Mouse (Mus musculus): Measurements from ENCODE around the gene Cyp19a1.
A peak's percentile ranks its signal among the peaks of the same experiment; 100 is the strongest.

Cyp19a1 gene

DNA sequence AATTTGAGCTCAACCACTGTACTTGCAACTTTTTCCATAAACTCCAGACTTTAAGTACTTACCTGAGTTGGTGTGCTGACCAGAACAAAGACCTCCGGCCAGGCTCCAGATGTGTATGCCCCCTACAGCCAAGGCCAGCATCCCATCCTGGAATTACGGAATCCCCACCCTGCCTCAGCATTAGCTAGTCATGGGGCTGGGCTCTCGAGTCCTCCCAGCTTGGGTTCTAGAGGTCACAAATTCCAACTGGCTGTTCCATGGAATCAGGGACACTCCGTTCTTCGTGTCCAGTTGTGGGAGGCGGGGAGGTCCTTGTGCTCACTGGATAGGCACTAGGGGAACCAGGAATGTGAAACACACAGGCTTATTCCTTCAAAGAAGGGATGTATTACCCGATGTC is at the start of gene Cyp19a1:
Gene Cyp19a1 (minus strand): TSS at position 101 of the 400 bp plus-strand sequence.
- no peak for DNase-seq

DNA sequence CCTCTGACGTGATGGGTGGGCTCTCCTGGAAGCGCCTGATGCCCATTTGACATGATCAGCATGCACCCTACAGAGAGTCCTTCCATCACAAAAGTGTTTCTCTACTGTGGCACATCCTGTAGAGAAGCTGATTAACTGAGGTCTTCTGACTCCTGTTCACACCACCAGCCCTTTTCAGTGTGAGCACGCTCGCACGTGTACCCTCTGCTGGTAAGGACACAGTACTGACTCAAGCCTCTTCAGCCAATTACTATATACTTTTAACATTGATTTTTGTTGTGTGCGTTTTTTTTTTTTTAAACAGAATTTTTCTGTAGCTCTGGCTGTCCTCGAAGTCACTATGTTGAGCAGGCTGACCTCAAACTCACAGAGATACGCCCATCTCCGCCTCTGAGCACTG is 48.5 kb upstream of the Cyp19a1 start:
- DNase-seq: peak in 1 of 2 experiments; percentile 10

- DNase-seq: no peak
Observed at GRCm38 (mm10) chr9:54308751-54309358, 40.9 kb upstream of the Cyp19a1 start.

DNA sequence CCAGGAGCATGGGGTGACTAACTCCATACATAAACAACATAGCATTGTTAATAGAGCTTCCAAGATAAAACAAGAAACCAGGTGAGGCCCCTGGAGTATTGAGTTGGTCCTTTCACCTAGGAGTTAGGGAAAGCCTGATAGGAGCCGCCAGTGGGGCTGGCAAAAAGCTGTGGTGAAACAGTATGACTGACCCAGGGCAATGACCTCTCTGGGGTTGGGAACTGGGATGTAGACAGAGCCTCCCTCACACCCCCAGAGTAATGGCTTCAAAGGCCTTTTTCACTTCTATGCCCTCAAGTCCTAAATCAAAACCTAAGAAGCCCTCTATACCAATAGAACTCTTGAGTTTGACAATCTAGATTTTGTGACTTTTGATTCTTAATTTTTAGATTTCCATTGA is 40.3 kb upstream of the Cyp19a1 start:
- DNase-seq: no peak

DNA sequence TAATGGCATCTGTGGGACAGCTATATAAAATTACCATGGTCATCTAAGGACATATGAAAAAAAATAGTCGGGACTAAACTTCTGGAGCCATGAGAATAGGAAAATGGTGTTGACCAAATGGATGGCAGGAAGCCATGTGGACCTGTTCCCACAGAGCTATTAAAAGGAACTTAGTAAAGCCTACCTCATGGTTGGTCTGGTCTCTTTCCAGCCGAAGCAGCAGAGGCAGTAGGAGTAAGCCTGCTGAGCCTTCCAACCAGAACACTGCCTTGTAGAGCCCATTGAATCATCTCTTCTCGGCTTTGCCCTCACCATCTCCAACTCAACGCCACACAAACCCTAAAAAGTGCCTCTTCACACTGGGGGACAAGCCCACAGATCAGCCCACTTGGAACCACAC is 33.3 kb upstream of the Cyp19a1 start:
- DNase-seq: peak; percentile 68 to 73

GRCm38 (mm10) chr9:54299792-54300191 is 31.9 kb upstream of the Cyp19a1 start:
- DNase-seq: no peak

DNA sequence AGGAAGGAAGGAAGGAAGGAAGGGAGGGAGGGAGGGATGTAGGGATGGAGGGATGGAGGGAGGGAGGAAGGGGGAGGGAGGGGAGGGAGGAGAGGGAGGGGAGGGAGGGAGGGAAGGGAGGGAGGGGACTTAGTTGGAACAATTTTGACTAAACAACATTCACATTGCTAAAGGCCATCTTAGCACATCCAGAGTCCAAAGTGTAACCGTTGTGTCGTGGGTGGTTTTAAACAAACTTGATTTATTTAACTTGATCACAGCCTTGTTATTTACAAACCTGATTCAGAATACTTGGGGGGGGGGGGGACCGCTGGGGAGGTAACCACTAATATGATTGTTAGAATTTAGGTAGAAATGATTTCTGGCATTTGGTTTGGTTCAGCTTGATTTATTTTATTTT is 31.5 kb upstream of the Cyp19a1 start:
- DNase-seq: no peak

GRCm38 (mm10) chr9:54287804-54288203 is 19.9 kb upstream of the Cyp19a1 start:
- DNase-seq: no peak

- DNase-seq: peak; percentile 48 to 49
Observed at GRCm38 (mm10) chr9:54286331-54286987, 18.5 kb upstream of the Cyp19a1 start, which contains the start of gene Gldn. Gene Gldn (plus strand): TSS chr9:54286486.

DNA sequence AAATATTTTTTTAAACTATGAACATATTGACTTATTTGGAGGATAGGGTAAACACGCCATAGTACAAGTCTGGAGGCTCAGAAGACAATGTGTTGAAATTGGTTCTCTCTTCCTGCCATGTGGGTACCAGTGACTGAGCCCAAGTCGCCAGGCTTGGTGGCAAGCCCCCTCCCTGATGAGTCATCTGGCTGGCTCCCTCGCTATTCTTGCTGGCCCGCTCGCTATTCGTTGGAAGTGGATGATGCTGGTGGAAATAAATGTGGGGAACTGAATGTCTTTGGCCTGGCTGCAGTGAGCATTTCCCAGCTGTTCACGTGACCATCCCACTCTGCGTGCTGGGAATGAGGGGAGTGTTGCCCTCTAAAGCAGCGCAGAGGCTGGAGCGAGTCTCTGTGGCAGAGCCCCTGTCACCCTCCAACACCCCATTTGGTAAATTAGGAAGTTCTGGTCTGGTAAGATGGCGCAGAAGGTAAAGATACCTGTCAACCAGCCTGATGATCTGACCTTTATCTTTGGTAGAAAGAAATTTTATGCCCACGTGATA is 11.2 kb upstream of the Cyp19a1 start:
- peak; percentile 31 to 51 for DNase-seq

DNA sequence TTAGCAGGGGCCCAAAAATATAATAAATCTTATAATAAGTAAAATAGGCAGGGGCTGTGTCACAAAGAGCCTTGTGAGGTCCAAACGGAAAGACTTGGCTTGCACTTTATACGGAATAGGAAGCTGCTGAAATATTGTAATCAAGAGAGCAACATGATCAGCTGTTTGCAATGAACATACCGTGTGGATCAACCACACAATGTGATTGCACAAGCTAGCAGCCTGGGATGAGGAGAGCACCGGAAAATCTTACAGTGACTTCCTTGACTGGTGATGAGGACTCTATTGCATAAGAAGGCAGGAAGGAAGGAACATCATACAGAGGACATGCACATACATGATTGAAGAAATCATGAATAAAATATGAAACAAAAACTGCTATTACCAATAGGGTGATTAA is 7.4 kb upstream of the Cyp19a1 start:
- DNase-seq: no peak

DNA sequence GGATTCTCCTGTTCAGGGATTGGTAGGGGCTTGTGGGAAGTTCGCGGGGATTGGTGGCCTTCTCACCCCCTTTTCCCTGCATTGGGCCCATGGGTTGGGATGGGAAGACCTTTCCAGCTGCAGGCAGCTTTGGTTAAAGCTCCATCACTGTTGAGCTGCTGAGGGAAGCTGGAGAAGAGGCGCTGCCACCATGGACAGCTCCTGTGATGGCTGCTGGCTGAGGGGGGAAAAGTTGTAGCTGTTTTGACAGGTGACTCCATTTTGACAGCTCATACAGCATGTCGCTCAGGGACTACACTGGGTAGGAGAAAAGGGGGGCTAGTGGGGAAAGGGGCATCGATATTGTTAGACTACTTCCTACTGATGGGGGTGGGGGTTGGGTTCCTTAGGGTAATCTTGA is 3.0 kb upstream of the Cyp19a1 start:
- DNase-seq: no peak

DNA sequence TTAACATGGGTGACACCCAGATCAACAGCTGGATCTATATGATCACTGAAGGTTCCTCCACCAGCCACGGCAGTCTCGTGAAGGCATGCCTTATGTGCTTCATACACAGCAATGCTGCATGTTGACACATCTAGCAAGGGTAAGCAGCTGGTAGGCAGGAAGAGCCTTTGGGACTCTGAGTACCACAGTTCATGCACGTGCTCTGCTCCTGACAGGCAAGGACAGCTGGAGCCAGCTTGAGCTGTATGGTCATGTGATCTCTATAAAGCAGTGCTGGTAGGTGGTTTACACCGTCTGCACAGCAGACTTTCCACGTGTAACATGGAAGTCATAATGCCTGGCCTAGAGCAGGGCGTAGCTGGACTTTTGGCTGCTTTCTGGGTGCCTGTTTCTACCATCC is 2.1 kb upstream of the Cyp19a1 start:
- DNase-seq: no peak

- no peak for DNase-seq
Observed at GRCm38 (mm10) chr9:54264754-54265153, 3.2 kb downstream of the Cyp19a1 start.

DNA sequence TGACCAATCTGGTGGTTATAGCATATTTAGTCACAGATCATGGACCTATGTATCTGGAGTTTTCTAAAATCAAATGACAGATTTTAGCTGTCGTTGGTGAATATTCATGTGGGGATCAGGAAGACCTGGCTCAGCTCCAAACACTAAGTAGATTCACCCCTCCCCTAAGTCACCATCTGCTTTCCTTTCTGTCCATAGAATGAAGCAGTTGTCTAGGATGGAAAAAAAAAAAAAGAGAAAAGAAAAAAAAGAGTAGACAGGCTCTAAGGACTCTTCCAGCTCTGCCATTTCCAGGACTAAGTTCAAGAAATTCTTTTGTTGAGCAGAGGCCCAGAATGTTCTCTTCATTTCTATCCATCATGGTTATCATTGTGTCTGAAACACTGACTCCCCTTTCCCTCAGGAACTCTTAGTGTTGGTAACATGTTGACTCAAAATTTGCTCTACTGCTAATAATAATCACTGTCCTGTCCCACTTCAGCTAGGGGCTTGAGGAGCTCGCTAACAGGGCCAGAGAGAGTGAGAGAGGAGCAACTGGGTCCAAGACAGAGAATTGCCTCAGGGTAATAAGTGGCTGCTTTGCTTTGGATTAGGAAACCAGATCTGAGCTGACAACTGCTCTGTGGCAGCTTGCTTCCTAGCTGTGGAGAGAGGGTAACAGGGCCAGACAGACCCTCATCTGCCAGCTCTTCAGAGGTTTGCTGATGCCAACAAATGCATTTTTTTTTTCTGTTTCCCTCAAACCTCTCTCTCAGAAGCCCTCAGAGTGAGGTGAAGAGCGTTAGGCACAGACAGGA is 22.8 kb downstream of the Cyp19a1 start:
- DNase-seq: peak; percentile 77 to 79

DNA sequence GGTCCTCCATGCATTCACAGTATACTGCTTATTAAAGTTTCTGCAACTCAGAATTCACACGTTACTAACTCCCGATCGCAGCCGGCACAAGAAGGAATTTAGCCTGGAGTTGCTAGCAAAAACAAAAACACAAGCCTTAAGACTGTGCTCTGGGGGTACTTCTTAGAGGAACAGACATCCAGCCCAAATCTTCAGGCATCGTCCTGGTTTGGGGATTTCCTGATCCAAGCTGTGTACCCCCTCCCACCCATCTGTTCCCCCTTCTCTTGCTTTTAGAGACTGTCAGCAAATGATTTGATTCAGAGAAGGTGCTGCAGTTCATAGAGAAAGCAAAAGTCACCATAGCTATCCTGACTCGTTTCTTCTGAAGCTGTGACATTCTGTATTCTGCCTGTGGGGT is 40.3 kb downstream of the Cyp19a1 start:
- no peak for DNase-seq

DNA sequence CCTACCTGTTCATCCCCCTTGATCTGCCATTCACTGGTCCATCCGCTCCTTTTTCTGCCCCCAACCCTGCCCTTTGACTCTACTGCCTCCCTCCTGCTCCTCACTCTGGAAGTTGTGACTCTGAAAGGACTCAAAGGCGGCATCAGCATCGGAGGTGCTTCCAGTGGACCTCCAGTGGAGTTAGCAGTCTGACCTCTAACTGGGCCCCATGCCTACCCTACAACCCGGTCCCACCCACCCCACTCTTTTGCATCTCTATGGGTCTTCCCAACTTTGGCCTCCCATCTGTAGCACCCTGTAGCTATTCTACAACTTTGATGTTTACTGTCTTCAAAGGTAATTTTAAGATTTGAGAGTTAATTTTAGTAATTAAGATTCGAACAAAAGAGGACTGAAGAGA is 51.4 kb downstream of the Cyp19a1 start:
- DNase-seq: no peak

DNA sequence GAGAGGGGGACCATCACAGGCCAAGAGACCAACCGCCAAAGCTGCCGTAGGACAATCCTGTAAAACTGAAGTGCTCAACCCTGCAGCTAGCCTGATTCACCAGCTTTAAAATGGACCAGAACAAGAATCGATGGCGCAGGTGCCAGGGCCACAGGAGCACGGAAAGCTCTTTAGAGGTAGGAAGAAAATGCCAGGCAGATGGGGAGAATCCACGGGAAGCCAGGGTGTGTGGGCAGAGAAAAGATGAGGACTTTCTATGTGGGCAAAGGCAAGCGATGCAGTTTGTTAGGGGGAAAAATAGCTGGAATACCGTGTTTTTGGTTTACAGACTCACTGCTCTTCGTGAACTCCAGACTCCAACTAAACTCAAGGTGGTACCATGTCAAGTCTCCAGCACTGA is 53.0 kb downstream of the Cyp19a1 start:
- peak; percentile 21 to 29 for DNase-seq

DNA sequence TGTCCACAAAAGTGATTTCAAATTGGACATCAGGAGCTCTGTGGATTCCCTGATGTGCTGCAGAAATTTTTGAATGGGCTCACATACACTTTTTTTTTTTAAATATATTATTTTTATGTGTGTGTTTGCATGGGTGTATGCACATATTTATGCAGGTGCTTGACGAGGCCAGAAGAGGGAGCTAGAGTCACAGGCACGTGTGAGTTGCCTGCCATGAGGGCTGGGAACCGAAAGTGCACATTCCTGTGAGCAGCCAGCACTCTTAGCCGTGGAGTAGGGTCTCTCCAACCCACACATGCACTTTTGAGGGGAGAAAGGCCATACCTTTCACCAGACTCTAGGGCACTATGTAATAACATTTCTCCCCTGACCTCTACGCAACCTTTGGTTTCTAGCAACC is 73.1 kb downstream of the Cyp19a1 start:
- DNase-seq: no peak

DNA sequence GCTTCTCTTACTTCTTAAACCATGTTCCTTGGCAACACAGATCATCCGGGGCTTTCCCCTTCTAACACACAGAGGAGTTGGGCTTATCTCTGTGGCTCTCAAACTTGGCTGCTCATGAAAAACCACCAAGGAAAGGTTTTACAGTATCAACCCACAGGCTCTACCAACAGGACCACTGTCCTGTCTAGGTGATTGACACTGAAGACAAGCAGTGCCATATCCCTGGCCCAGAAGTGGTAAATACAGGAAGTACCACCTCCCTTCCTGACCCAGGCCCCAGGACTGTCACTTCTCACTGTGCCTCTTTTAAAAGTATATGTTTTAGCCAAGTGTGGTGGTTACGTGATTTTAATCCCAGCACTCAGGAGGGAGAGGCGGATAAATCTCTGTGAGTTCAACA is 76.5 kb downstream of the Cyp19a1 start:
- DNase-seq: no peak

DNA sequence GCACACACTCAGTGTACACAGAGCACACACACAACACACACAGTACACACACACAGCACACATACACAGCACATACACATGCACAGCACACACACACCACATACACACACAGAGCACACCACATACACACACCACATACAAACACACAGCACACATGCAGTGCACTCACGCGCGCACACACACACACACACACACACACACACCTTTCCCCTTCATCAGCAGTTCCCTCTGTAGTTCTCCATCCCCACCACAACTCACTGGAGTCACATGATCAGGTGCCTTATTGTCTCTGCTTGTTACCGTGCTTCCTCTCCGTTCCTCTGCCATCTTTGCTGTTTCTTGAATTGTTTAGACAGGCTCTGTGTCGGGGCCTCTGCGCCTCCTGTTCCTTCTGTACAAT is 85.4 kb downstream of the Cyp19a1 start:
- no peak for DNase-seq

GRCm38 (mm10) chr9:54181330-54181729 is 86.6 kb downstream of the Cyp19a1 start:
- DNase-seq: peak; percentile 84 to 88

GRCm38 (mm10) chr9:54180216-54180615 is 87.7 kb downstream of the Cyp19a1 start:
- DNase-seq: no peak

- DNase-seq: peak; percentile 57
Observed at GRCm38 (mm10) chr9:54169489-54169888, 98.4 kb downstream of the Cyp19a1 start.
